Mouse (Mus musculus) stomach, postnatal 0 days (tissue): ENCODE data around the gene Pawr. TPM values are rescaled to one million over a fixed set of nuclear protein-coding genes. Genes with fewer than 3 reads are reported as not detected.
"Not testable (repeated sequence)": the region's sequence is repeated elsewhere in the genome, so short reads cannot be mapped to it uniquely, and the experiment has no call there.

Experiments used
- ATAC-seq: fragments of 200-750 bp; cut with Nextera tagmentation; 2 replicates; pipeline ENCODE4 v1.8.0; 2017; ENCODE audit not compliant: low FRiP score, low TSS enrichment
- DNase-seq: peaks from one replicate; pipeline ENCODE4 v3.0.0-alpha.2; 2016; ENCODE audit warnings: low spot score
- H3K27ac ChIP-seq: fragments of 300-500 bp; sonication (generic); replicated peaks from 2 replicates; pipeline ENCODE4 v1.5.1; 2014; ENCODE audit warnings: mild to moderate bottlenecking, control low read depth
- H3K27me3 ChIP-seq: fragments of 300-500 bp; sonication (generic); 2 replicates; pipeline ENCODE4 v1.6.1; 2014; ENCODE audit warnings: low read length; ENCODE audit not compliant: control insufficient read depth, insufficient read depth
- H3K36me3 ChIP-seq: fragments of 300-500 bp; sonication (generic); 2 replicates; pipeline ENCODE4 v1.6.1; 2014; ENCODE audit warnings: low read length, mixed read lengths; ENCODE audit not compliant: control insufficient read depth, insufficient read depth
- H3K4me1 ChIP-seq: fragments of 300-500 bp; sonication (generic); replicated peaks from 2 replicates; pipeline ENCODE4 v1.6.1; 2014; ENCODE audit warnings: antibody characterized with exemption; ENCODE audit not compliant: control insufficient read depth, insufficient read depth
- H3K4me2 ChIP-seq: fragments of 300-500 bp; sonication (generic); replicated peaks from 2 replicates; pipeline ENCODE4 v1.6.1; 2014; ENCODE audit warnings: low read depth, mild to moderate bottlenecking, control low read depth, moderate library complexity
- H3K4me3 ChIP-seq: fragments of 300-500 bp; sonication (generic); 2 replicates; pipeline ENCODE4 v1.5.1; 2014; ENCODE audit warnings: low read depth, low read length, control low read depth
- H3K9ac ChIP-seq: fragments of 300-500 bp; sonication (generic); 2 replicates; pipeline ENCODE4 v1.6.1; 2014; ENCODE audit warnings: mild to moderate bottlenecking, low read length, control low read depth, mixed read lengths
- H3K9me3 ChIP-seq: fragments of 300-500 bp; sonication (generic); 2 replicates; pipeline ENCODE4 v1.6.1; 2016; ENCODE audit warnings: low read length; ENCODE audit not compliant: control insufficient read depth
- CTCF ChIP-seq: IDR thresholded peaks from 2 replicates; pipeline ENCODE4 v1.5.1; 2016; ENCODE audit warnings: antibody characterized with exemption, low read depth, mild to moderate bottlenecking, moderate library complexity
- EP300 ChIP-seq: optimal IDR thresholded peaks from 2 replicates; pipeline ENCODE3; 2016; ENCODE audit warnings: antibody characterized with exemption
- WGBS: fragments of 180-500 bp; shearing (Covaris S2); extraction: QIAGEN DNeasy Blood & Tissue Kit; methylation state at CpG from one replicate; pipeline ENCODE4 v1.1.7; 2014; 5-methylcytosine and 5-hydroxymethylcytosine counted together
- polyA plus RNA-seq: library from polyadenylated mRNA; unstranded; fragments of >200 nt; fragmentation: Nextera tagmentation; extraction: Ambion mirVana; gene quantifications from 2 replicates; pipeline ENCODE4 v1.2.1, GENCODE M21; 2015

Gene Pawr
- polyA plus RNA-seq, 1 experiment from 2014 or later = 14.7 TPM

DNA sequence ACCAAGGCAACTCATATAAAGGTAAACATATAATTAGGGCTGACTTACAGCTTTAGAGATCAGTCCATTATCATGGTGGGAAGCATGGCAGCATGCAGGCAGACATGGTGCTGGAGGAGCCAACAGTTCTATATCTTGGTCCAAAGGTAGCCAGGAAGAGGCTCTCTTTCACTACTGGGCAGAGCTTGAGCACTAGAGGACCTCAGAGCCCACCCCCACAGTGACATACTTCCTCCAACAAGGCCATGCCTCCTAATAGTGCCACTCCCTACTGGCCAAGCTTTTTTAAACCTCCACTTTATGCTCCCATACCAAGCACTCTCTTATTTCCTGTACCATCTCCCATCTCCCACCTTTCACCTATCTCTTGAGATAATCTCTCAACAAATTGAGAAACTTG lies 11.8 kb downstream of the Pawr start:
- H3K4me2 ChIP-seq = no peak overlapping the region
- H3K9me3 ChIP-seq = no peaks in the 10 kb centered on the region
- H3K4me3 ChIP-seq = no peak overlapping the region
- H3K9ac ChIP-seq = no peak overlapping the region
- TF ChIP-seq CTCF = no peak
- no peak for TF ChIP-seq EP300
- H3K27ac ChIP-seq = no peak overlapping the region
- H3K27me3 ChIP-seq = no peaks in the 10 kb centered on the region
- ATAC-seq = no peak; the same call in 1 of the 2 replicates
- no peak for DNase-seq
- H3K4me1 ChIP-seq = no peaks in the 10 kb centered on the region
- H3K36me3 ChIP-seq = no peaks in the 10 kb centered on the region

- no peak overlapping the region for H3K4me3 ChIP-seq
- WGBS = 69% methylated on average over 9 of the region's 9 CpGs
- H3K9me3 ChIP-seq = no peaks in the 10 kb centered on the region
- no peaks in the 10 kb centered on the region for H3K4me1 ChIP-seq
- ATAC-seq (peak; percentile 94), DNase-seq (peak; percentile 72)
- H3K27ac ChIP-seq = peak overlapping the region; percentile 24; the same call in 1 of the 2 replicates
- no peaks in the 10 kb centered on the region for H3K36me3 ChIP-seq
- TF ChIP-seq EP300 (no peak), CTCF (no peak)
- H3K9ac ChIP-seq = no peak overlapping the region
- no peak overlapping the region for H3K4me2 ChIP-seq
- no peaks in the 10 kb centered on the region for H3K27me3 ChIP-seq
These were observed 13.2 kb downstream of the Pawr start for GRCm38 (mm10) chr10:108345123-108345522.

DNA sequence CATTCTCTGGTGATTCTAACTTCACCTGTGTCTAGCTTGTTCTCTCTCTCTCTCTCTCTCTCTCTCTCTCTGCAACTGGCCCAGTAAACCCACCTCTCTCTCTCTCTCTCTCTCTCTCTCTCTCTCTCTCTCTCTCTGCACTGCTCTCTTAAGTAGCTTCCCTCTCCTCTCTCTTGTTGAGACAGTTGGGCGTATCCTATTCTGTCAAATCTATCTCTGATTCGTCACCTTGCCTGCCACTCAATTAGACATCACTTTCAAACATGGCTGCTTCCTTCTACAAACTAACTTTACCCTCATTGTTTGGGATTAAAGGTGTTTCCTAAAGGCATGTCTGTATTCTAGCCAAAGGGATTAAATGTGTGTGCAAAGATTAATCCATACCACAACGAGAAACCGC lies 14.4 kb downstream of the Pawr start:
- ATAC-seq, H3K27me3 ChIP-seq, H3K27ac ChIP-seq, H3K9ac ChIP-seq, H3K4me3 ChIP-seq, H3K4me2 ChIP-seq, H3K9me3 ChIP-seq, DNase-seq, H3K4me1 ChIP-seq, H3K36me3 ChIP-seq: not testable (repeated sequence)
- WGBS = 91% methylated on average over 4 of the region's 4 CpGs

DNA sequence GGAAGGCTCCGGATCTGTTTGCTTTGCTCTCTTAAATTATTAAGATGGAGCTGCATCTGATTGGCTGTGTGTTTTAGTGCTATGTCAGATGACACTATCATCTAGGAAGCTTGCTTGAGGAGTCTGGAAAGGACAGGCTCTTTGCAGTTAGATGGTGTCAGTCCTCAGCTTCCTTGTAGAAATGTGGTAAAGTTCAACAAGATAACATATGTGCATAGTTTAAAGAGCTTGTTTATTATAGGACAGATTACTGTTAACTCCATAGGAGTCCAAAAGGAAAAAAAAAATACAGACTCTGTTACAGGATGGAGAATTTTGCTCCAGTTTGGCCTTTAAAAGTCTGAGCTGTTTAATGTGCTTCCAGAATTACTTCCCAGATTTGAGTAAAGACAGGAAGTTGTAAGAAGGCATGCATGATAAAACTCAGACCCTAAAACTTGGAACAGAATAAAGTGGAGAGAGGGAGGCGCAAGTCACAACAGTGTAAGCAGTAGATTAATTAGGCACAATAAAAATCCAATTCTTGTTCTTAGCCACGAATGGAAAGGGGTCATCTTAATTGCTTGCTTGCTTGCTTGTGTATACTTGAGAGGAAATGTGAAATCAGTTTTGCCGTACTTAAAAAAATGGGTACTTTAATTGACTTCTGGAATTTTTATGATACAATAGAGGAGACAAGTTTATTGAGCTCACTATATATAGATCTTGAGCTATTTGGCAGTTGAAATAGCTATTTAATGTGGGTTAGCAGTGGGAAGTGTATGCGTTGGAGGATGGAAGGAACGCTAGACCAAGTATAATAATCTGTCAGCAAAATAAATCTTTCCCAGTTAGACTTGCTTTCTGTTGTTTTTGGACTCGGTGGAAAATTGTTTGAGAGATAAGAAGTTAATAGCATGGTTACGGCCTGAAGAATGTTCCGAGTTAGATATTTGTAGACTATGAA lies 18.5 kb downstream of the Pawr start:
- no peak overlapping the region for H3K9ac ChIP-seq
- no peak overlapping the region for H3K4me2 ChIP-seq
- no peaks in the 10 kb centered on the region for H3K27me3 ChIP-seq
- no peaks in the 10 kb centered on the region for H3K9me3 ChIP-seq
- TF ChIP-seq CTCF (no peak), EP300 (no peak)
- ATAC-seq (peak; percentile 45; the same call in 1 of the 2 replicates), DNase-seq (no peak)
- no peaks in the 10 kb centered on the region for H3K36me3 ChIP-seq
- H3K4me3 ChIP-seq = no peak overlapping the region
- no peak overlapping the region for H3K27ac ChIP-seq
- H3K4me1 ChIP-seq = no peaks in the 10 kb centered on the region
- 47% methylated on average over 9 of the region's 9 CpGs for WGBS

DNA sequence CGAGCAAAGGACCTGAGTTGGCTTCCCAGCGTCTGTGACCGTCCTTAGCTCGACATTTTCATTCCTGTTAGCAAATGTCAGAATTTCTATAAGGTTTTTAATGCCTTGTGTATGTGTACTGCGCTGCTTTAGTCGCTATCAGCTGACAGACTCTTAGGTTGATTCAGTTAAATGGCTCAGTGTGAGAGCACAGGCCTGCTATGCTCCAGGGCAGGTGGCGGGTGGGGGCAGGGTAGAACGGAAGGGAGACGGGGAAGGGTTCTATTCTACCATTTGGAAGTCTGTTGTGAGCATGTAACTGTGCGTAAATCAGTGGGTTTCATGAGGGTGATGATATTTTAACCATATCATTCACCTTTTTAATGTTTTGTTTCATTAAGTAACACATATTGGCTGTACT lies 21.0 kb downstream of the Pawr start:
- ATAC-seq (no peak), DNase-seq (no peak)
- Histone ChIP-seq H3K36me3 (peaks cover 2% of the 10 kb centered on the region; the same call in 1 of the 2 replicates), H3K9me3 (no peaks in the 10 kb centered on the region), H3K9ac (no peak overlapping the region), H3K27ac (no peak overlapping the region), H3K4me3 (no peak overlapping the region), H3K4me1 (no peaks in the 10 kb centered on the region), H3K4me2 (no peak overlapping the region), H3K27me3 (no peaks in the 10 kb centered on the region)
- 86% methylated on average over 10 of the region's 10 CpGs for WGBS
- no peak for TF ChIP-seq EP300
- TF ChIP-seq CTCF = no peak

DNA sequence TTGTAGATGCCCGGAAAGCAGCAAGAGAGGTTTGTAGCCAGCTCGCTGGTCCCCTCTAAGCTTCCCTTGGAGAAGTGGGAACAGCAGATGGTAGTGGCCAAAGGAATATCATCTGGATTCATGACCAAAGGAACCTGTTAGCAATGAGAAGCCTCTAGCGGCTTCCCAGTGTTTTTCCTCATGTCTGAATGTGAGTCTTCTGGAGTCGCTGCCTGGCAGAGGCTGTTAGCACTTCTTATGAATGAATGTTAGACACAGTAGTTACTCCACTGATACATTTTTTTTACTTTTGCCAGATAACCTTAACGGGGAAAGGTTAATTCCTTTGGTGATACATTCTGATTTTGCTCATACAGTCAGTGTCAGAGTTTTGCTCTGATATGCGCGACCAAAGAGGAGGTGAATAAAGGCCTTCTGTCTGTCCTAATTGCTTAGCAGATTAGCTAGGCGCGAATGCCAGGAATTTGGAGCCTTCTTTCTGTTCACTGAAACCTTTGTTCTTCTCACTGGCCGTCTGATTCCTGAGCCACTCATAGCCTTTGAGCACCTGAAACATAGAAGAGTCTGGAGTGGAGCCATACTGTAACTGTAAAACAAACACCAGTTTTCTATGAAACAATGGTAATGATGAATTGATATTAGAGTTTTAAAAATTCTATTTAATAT lies 22.9 kb downstream of the Pawr start:
- H3K27ac ChIP-seq = no peak overlapping the region
- H3K9me3 ChIP-seq = no peaks in the 10 kb centered on the region
- H3K4me3 ChIP-seq = no peak overlapping the region
- peaks cover 2% of the 10 kb centered on the region; the same call in 1 of the 2 replicates for H3K36me3 ChIP-seq
- no peak for ATAC-seq
- no peak for TF ChIP-seq CTCF
- TF ChIP-seq EP300 = no peak
- no peaks in the 10 kb centered on the region for H3K27me3 ChIP-seq
- H3K4me1 ChIP-seq = no peaks in the 10 kb centered on the region
- no peak overlapping the region for H3K4me2 ChIP-seq
- no peak overlapping the region for H3K9ac ChIP-seq
- 57% methylated on average over 10 of the region's 10 CpGs for WGBS
- no peak for DNase-seq
